Mouse (Mus musculus): ENCODE measurements around the gene Ulk4. TPM values are rescaled to one million over a fixed set of nuclear protein-coding genes. Genes with fewer than 3 reads are reported as not detected.

Ulk4 gene
- polyA plus RNA-seq, 1 experiment from 2014 or later = 136 TPM

DNA sequence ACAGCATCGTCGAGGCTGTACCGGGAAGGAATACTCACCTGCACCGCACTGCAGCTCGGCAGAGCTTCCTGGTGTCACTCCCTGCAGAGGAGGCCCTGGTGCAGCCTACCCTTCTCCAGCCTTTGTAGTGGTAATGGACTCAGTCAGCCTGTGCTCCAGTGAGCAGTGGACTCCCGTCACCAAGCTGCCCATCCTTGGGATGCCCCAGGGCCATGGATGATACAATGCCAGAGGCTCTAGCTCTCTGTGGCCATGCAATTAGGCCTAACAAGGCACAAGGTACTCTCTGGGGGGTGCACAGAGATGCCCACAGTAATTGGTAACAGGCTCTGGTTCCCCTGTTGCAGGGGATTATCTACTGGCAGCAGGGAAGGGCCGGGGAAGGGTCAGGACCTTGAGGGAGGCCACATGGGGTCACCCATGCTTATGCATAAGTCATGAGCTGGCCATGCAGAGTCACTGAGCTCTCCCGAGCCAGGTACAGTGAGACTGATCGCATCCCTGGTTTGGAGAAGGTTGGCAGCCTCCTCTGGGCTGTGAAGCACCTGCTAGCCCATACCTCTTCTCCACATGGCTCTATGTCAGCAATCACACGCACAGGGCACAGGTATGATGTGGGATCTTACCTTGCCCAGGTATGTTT lies 244.6 kb downstream of the Ulk4 start:
- Histone ChIP-seq H3K9ac (ENCODE audit: low read depth, low read length) (no peak overlapping the region), H3K36me3 (ENCODE audit: insufficient read depth, low read length) (no peaks in the 10 kb centered on the region), H3K27ac (no peak overlapping the region), H3K27me3 (ENCODE audit: insufficient read depth, low read length) (no peaks in the 10 kb centered on the region), H3K4me1 (replicated peaks; ENCODE audit: insufficient read depth, low read length) (no peaks in the 10 kb centered on the region), H3K9me3 (replicated peaks; ENCODE audit: low read length) (no peaks in the 10 kb centered on the region), H3K4me3 (replicated peaks; ENCODE audit: low read depth, low read length) (no peak overlapping the region), H3K4me2 (ENCODE audit: low read length) (no peak overlapping the region)
- DNase-seq (ENCODE audit: low spot score) (no peak), ATAC-seq (replicated peaks; ENCODE audit: low FRiP score, low read depth) (no peak)
- 64% methylated on average over 10 of the region's 10 CpGs for WGBS
- TF ChIP-seq CTCF (IDR thresholded peaks at IDR 0.05; ENCODE audit: low read depth) = no peak

DNA sequence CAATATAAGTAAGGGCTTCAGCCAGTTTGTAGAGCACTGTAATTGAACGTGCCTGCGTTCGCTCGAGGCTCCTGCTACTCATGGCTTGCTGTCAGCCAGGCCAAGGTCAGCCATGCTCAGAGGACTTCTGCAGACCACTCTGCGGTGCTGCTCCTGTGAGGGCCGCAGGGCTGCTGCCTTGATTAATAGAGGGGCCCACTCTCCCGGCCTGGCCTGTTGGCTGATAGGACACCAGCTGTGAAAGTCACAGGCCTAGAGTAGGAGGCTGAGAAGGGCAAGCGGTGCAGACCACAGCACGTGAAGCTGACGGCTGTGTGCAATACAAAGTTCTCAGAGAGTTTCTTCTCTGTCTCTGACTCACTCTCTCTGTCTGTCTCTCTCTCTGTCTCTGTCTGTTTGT lies 246.0 kb downstream of the Ulk4 start:
- H3K9me3 ChIP-seq (replicated peaks; ENCODE audit: low read length) = no peaks in the 10 kb centered on the region
- no peak for TF ChIP-seq CTCF (IDR thresholded peaks at IDR 0.05; ENCODE audit: low read depth)
- no peaks in the 10 kb centered on the region for H3K4me1 ChIP-seq (replicated peaks; ENCODE audit: insufficient read depth, low read length)
- H3K27me3 ChIP-seq (ENCODE audit: insufficient read depth, low read length) = no peaks in the 10 kb centered on the region
- no peaks in the 10 kb centered on the region for H3K36me3 ChIP-seq (ENCODE audit: insufficient read depth, low read length)
- H3K9ac ChIP-seq (ENCODE audit: low read depth, low read length) = no peak overlapping the region
- no peak for ATAC-seq (replicated peaks; ENCODE audit: low FRiP score, low read depth)
- no peak for DNase-seq (ENCODE audit: low spot score)
- no peak overlapping the region for H3K4me3 ChIP-seq (replicated peaks; ENCODE audit: low read depth, low read length)
- 38% methylated on average over 10 of the region's 10 CpGs for WGBS
- H3K27ac ChIP-seq = no peak overlapping the region
- H3K4me2 ChIP-seq (ENCODE audit: low read length) = no peak overlapping the region

DNA sequence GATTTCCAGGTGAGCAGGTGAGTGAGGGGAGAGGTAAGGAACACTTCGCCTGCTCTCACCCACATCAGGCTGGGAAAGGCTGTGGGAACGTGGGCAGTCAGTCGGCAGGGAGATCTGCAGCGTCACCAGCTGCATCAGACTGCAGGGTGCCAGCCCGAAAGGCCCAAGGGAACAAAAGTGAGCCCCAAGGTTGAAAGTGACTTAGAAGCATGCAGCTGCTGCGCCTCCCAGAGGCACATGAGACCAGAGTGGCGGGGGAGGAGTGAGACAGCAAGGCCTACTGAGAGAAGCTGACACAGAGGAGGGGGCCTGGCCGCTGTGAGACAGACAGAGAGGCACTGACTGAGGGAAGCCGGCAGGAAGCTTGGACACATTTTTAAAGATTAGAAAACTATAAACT lies 247.2 kb downstream of the Ulk4 start:
- Histone ChIP-seq H3K4me2 (ENCODE audit: low read length) (no peak overlapping the region), H3K9ac (ENCODE audit: low read depth, low read length) (no peak overlapping the region), H3K4me3 (replicated peaks; ENCODE audit: low read depth, low read length) (no peak overlapping the region), H3K27me3 (ENCODE audit: insufficient read depth, low read length) (no peaks in the 10 kb centered on the region), H3K36me3 (ENCODE audit: insufficient read depth, low read length) (no peaks in the 10 kb centered on the region), H3K9me3 (replicated peaks; ENCODE audit: low read length) (no peaks in the 10 kb centered on the region), H3K4me1 (replicated peaks; ENCODE audit: insufficient read depth, low read length) (no peaks in the 10 kb centered on the region), H3K27ac (no peak overlapping the region)
- 60% methylated on average over 9 of the region's 9 CpGs for WGBS
- no peak for TF ChIP-seq CTCF (IDR thresholded peaks at IDR 0.05; ENCODE audit: low read depth)
- ATAC-seq (replicated peaks; ENCODE audit: low FRiP score, low read depth) = no peak
- no peak for DNase-seq (ENCODE audit: low spot score)

DNA sequence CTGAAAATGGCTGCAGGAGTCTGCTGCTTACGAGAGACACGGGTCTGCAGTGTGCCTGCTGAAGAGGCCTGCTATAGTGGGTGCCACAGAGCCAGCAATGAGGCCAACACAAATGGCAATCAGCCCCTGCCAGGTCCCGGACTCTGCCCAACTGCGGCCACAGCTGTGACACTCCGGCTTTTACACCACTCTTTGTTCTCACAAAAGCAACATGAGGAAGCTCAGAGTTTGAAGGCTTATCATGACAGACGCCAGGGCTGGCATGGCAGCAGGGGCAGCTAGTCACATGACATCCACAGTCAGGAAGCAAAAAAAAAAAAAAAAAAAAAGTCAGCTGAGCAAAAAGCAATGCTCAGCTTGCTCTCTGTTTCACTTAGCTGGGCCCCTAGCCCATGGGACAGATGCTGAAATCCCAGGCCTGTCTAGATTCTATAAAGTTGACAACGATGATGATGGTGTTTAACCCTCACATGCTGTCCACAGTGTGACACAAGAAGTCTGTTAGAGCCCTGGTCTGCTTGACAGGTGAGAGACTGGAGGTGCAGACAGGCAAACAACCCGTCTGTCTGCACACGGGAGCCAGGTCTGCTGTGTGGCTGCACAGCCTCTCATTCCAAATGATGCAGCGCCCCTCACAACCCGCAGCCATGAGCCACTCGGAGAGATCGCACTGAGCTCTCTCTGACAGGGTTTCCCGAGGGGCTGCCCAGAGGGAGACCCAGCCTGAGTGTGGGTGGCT lies 253.3 kb downstream of the Ulk4 start:
- no peak for DNase-seq (ENCODE audit: low spot score)

DNA sequence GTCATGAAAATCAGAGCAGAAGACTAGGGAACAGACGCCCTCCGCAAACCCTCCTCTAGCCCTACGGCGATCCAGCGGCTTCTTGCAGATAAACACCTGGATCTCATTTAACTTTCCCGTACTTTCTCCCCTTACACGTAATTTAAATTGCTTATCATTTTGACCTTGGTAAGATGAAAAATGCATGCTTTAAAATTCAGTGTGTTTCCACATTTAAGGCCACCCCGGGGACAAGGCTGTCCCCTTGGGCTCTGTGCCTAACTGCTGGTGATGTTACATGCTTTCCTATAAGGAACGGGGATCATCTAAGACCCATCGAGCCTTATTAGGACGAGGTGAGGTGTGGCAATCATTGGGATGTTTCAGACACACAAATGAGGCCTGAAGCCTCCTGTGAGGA lies 256.6 kb downstream of the Ulk4 start:
- no peaks in the 10 kb centered on the region for H3K36me3 ChIP-seq (ENCODE audit: insufficient read depth, low read length)
- H3K9ac ChIP-seq (ENCODE audit: low read depth, low read length) = no peak overlapping the region
- no peak overlapping the region for H3K4me2 ChIP-seq (ENCODE audit: low read length)
- H3K9me3 ChIP-seq (replicated peaks; ENCODE audit: low read length) = no peaks in the 10 kb centered on the region
- no peak overlapping the region for H3K27ac ChIP-seq
- no peaks in the 10 kb centered on the region for H3K27me3 ChIP-seq (ENCODE audit: insufficient read depth, low read length)
- no peak overlapping the region for H3K4me3 ChIP-seq (replicated peaks; ENCODE audit: low read depth, low read length)
- ATAC-seq (replicated peaks; ENCODE audit: low FRiP score, low read depth) (no peak), DNase-seq (ENCODE audit: low spot score) (no peak)
- 88% methylated on average over 11 of the region's 11 CpGs for WGBS
- TF ChIP-seq CTCF (IDR thresholded peaks at IDR 0.05; ENCODE audit: low read depth) = no peak
- H3K4me1 ChIP-seq (replicated peaks; ENCODE audit: insufficient read depth, low read length) = no peaks in the 10 kb centered on the region

More for the DNA sequence above, 253.3 kb downstream of the Ulk4 start:
- Histone ChIP-seq H3K4me1 (replicated peaks; ENCODE audit: insufficient read depth, low read length) (no peaks in the 10 kb centered on the region), H3K9ac (ENCODE audit: low read depth, low read length) (no peak overlapping the region), H3K27ac (no peak overlapping the region), H3K27me3 (ENCODE audit: insufficient read depth, low read length) (no peaks in the 10 kb centered on the region), H3K4me3 (replicated peaks; ENCODE audit: low read depth, low read length) (no peak overlapping the region), H3K9me3 (replicated peaks; ENCODE audit: low read length) (no peaks in the 10 kb centered on the region), H3K36me3 (ENCODE audit: insufficient read depth, low read length) (no peaks in the 10 kb centered on the region), H3K4me2 (ENCODE audit: low read length) (no peak overlapping the region)
- no peak for TF ChIP-seq CTCF (IDR thresholded peaks at IDR 0.05; ENCODE audit: low read depth)
- 88% methylated on average over 14 of the region's 14 CpGs for WGBS
- ATAC-seq (replicated peaks; ENCODE audit: low FRiP score, low read depth) = no peak

DNA sequence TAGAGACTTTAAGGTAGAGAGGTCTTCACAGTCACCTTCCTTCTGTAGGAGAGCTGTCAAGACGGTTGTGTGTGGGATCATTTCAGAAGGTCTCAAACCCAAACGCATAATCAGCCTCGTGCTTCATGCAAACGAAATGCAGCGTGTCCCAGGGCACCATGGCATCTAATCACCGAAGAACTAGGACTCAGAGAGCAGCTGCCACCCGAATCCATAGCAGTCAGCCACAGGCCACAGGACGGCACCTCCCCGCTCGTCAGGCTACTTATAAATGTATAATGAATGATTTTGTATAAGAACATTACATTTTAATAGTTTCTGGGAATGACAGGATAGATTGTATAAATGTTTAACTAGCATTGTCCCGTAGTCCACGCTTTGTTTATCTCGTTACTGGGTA lies 257.1 kb downstream of the Ulk4 start:
- no peak for DNase-seq (ENCODE audit: low spot score)
- Histone ChIP-seq H3K9ac (ENCODE audit: low read depth, low read length) (no peak overlapping the region), H3K27me3 (ENCODE audit: insufficient read depth, low read length) (no peaks in the 10 kb centered on the region), H3K27ac (no peak overlapping the region), H3K9me3 (replicated peaks; ENCODE audit: low read length) (no peaks in the 10 kb centered on the region), H3K4me1 (replicated peaks; ENCODE audit: insufficient read depth, low read length) (no peaks in the 10 kb centered on the region), H3K36me3 (ENCODE audit: insufficient read depth, low read length) (no peaks in the 10 kb centered on the region), H3K4me3 (replicated peaks; ENCODE audit: low read depth, low read length) (no peak overlapping the region), H3K4me2 (ENCODE audit: low read length) (no peak overlapping the region)
- WGBS = 81% methylated on average over 13 of the region's 13 CpGs
- no peak for TF ChIP-seq CTCF (IDR thresholded peaks at IDR 0.05; ENCODE audit: low read depth)
- ATAC-seq (replicated peaks; ENCODE audit: low FRiP score, low read depth) = no peak

Data from kidney, postnatal 0 days (tissue).